Comparison of ENCODE assay signal across 24 mouse cellular contexts in the genomic region with DNA sequence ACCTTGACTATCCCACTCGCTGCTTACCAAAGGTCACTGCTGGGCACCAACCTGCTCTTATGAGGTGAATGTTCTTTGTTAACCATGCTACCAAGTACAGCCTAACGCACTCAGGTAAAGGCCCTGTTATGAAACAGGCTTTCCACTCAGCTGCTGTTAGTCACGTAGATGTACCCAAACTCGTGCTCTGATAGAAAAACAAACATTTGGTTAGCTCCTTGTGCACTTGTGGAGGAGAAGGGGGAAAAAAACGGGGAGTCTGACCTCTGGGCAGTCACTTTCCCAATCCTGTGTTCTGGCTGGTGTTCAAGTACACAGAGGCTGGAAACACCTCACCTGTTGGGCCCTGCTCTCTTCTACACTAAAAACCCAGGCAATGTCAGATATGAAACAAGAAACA. TPM values are rescaled to one million over a fixed set of nuclear protein-coding genes. Genes with fewer than 3 reads are reported as not detected.
DNase-seq lines count a peak whose midpoint lies in the region; ATAC-seq and TF ChIP-seq lines count a peak whose summit lies in the region.
"Had no signal": no experiment of that assay in that cellular context is flagged by ENCODE, and none has a peak within 500 bp of the region (broad histone marks: within the 10 kb centered on the region; RNA-seq: fewer than 3 reads in every experiment).

No protein-coding gene starts in this region.

- no peak overlapping the region for H3K4me3 ChIP-seq in liver, postnatal 0 days (ENCODE audit: low read depth, low read length)
- H3K4me3 ChIP-seq in lung, postnatal 0 days (ENCODE audit: low read depth, low read length) = no peak overlapping the region
- H3K4me3 ChIP-seq in stomach, embryonic 15.5 days (replicated peaks) = no peak overlapping the region
- H3K4me3 ChIP-seq: embryonic facial prominence, embryonic 10.5 days; forebrain, embryonic 15.5 days; heart, embryonic 15.5 days; kidney, embryonic 15.5 days; midbrain, embryonic 15.5 days; myocyte; neural tube, embryonic 13.5 days had no signal

- peak overlapping the region; percentile 86 for H3K27ac ChIP-seq in liver, postnatal 0 days (ENCODE audit: low read depth)
- peak overlapping the region; percentile 78 for H3K27ac ChIP-seq in lung, postnatal 0 days (ENCODE audit: low read length)
- H3K27ac ChIP-seq in stomach, embryonic 15.5 days = no peak overlapping the region
- H3K27ac ChIP-seq: embryonic facial prominence, embryonic 10.5 days; forebrain, embryonic 15.5 days; heart, embryonic 15.5 days; hindbrain, embryonic 14.5 days; kidney, embryonic 15.5 days; midbrain, embryonic 15.5 days; neural tube, embryonic 13.5 days had no signal

- no peak overlapping the region for H3K4me2 ChIP-seq in liver, postnatal 0 days (ENCODE audit: low read depth, low read length)
- H3K4me2 ChIP-seq in lung, postnatal 0 days (replicated peaks; ENCODE audit: low read depth, low read length) = no peak overlapping the region
- H3K4me2 ChIP-seq in stomach, embryonic 15.5 days = no peak overlapping the region
- H3K4me2 ChIP-seq: forebrain, embryonic 15.5 days; heart, embryonic 15.5 days; hindbrain, embryonic 14.5 days; kidney, embryonic 15.5 days; midbrain, embryonic 15.5 days; neural tube, embryonic 13.5 days had no signal

- H3K27me3 ChIP-seq in liver, postnatal 0 days (ENCODE audit: insufficient read depth, low read length) = no peaks in the 10 kb centered on the region
- H3K27me3 ChIP-seq in lung, postnatal 0 days (replicated peaks; ENCODE audit: insufficient read depth, low read length) = no peaks in the 10 kb centered on the region
- no peaks in the 10 kb centered on the region for H3K27me3 ChIP-seq in stomach, embryonic 15.5 days (replicated peaks)
- H3K27me3 ChIP-seq: forebrain, embryonic 15.5 days; heart, embryonic 15.5 days; kidney, embryonic 15.5 days; midbrain, embryonic 15.5 days; neural tube, embryonic 13.5 days had no signal

- ATAC-seq in liver, postnatal 0 days = peak; percentile 95
- peak; percentile 95 for ATAC-seq in lung, postnatal 0 days
- peak; percentile 68; the same call in 1 of the 2 replicates for ATAC-seq in stomach, embryonic 15.5 days (ENCODE audit: insufficient read depth, low FRiP score, low read depth)
- no peak for ATAC-seq in activated CD4-positive, CD25-positive, alpha-beta regulatory T cell, adult 4 months
- ATAC-seq: forebrain, embryonic 15.5 days; midbrain, embryonic 15.5 days had no signal

- WGBS in liver, postnatal 0 days (ENCODE audit: insufficient replicate concordance) = 39% methylated on average over 5 of the region's 5 CpGs
- 39% methylated on average over 5 of the region's 5 CpGs for WGBS in lung, postnatal 0 days
- 58% methylated on average over 5 of the region's 5 CpGs for WGBS in stomach, embryonic 15.5 days

- TF ChIP-seq EP300 in liver, postnatal 0 days (IDR thresholded peaks at IDR 0.05; ENCODE audit: low read depth) = peak; percentile 64; the same call in 1 of the 2 replicates
- TF ChIP-seq EP300 in lung, postnatal 0 days (IDR thresholded peaks at IDR 0.05) = peak; percentile 92

- H3K9ac ChIP-seq in liver, postnatal 0 days (replicated peaks) = no peak overlapping the region
- no peak overlapping the region for H3K9ac ChIP-seq in lung, postnatal 0 days (replicated peaks; ENCODE audit: low read depth)
- no peak overlapping the region for H3K9ac ChIP-seq in stomach, embryonic 15.5 days
- H3K9ac ChIP-seq: forebrain, embryonic 15.5 days; heart, embryonic 15.5 days; hindbrain, embryonic 14.5 days; kidney, embryonic 15.5 days; midbrain, embryonic 15.5 days; neural tube, embryonic 13.5 days had no signal

- no peaks in the 10 kb centered on the region for H3K36me3 ChIP-seq in liver, postnatal 0 days (replicated peaks; ENCODE audit: insufficient read depth, low read length)
- no peaks in the 10 kb centered on the region for H3K36me3 ChIP-seq in lung, postnatal 0 days (ENCODE audit: insufficient read depth, low read length)
- no peaks in the 10 kb centered on the region for H3K36me3 ChIP-seq in stomach, embryonic 15.5 days
- H3K36me3 ChIP-seq: embryonic facial prominence, embryonic 10.5 days; forebrain, embryonic 15.5 days; heart, embryonic 15.5 days; kidney, embryonic 15.5 days; midbrain, embryonic 15.5 days; neural tube, embryonic 13.5 days had no signal

- DNase-seq in adrenal gland, adult 2 months = peak; percentile 5
- no peak for DNase-seq in adrenal gland, postnatal 25 days
- peak; percentile 63 for DNase-seq in liver, postnatal 0 days
- peak; percentile 93 for DNase-seq in lung, postnatal 0 days (ENCODE audit: low spot score)
- no peak for DNase-seq in right cerebral cortex, adult 18-20 months
- DNase-seq in urinary bladder, postnatal 10 days (ENCODE audit: low spot score) = no peak
- DNase-seq: cerebellum, adult 11 months; cerebellum, adult 9-11 months; heart, postnatal 4 days; kidney, postnatal 4 days; right cerebral cortex, postnatal 4 days; thymus, adult 2 months; thymus, postnatal 4 days had no signal

- no peak for TF ChIP-seq CTCF in liver, postnatal 0 days (IDR thresholded peaks at IDR 0.05; ENCODE audit: low read depth)
- no peak for TF ChIP-seq CTCF in lung, postnatal 0 days (IDR thresholded peaks at IDR 0.05)

- no peaks in the 10 kb centered on the region for H3K9me3 ChIP-seq in liver, postnatal 0 days (ENCODE audit: low read length)
- no peaks in the 10 kb centered on the region for H3K9me3 ChIP-seq in lung, postnatal 0 days (ENCODE audit: low read length)
- no peaks in the 10 kb centered on the region for H3K9me3 ChIP-seq in stomach, embryonic 15.5 days
- H3K9me3 ChIP-seq: embryonic facial prominence, embryonic 10.5 days; forebrain, embryonic 15.5 days; heart, embryonic 15.5 days; kidney, embryonic 15.5 days; midbrain, embryonic 15.5 days; neural tube, embryonic 13.5 days had no signal

- no peaks in the 10 kb centered on the region for H3K4me1 ChIP-seq in liver, postnatal 0 days (ENCODE audit: insufficient read depth)
- no peaks in the 10 kb centered on the region for H3K4me1 ChIP-seq in lung, postnatal 0 days (ENCODE audit: insufficient read depth, low read depth, low read length)
- H3K4me1 ChIP-seq in stomach, embryonic 15.5 days = no peaks in the 10 kb centered on the region
- H3K4me1 ChIP-seq: forebrain, embryonic 15.5 days; heart, embryonic 15.5 days; kidney, embryonic 15.5 days; midbrain, embryonic 15.5 days; neural tube, embryonic 13.5 days had no signal

RNA-seq across cellular contexts. Expression of a gene that starts 14.0 kb away (rescaled TPM):
- total RNA-seq in adrenal gland, adult 2 months (2021) = 1 to 10 TPM; 1.4 to 1.8 TPM
- 0.74 and 0.88 TPM in 2 replicates for polyA plus RNA-seq in adrenal gland, adult 2 months (2012; rRNA removed)
- total RNA-seq in adrenal gland, postnatal 25 days (2021) = 0.33 and 0.62 TPM in 2 replicates
- polyA plus RNA-seq in liver, postnatal 0 days (2015; fragmentation: Nextera tagmentation; extraction: Ambion mirVana) = 0.81 and 1.2 TPM in 2 replicates
- 2.7 and 3.0 TPM in 2 replicates for polyA plus RNA-seq in lung, postnatal 0 days (2015; fragmentation: Nextera tagmentation; extraction: Ambion mirVana)
- 3.2 and 3.5 TPM in 2 replicates for polyA plus RNA-seq in stomach, embryonic 15.5 days (2015; fragmentation: Nextera tagmentation; extraction: Ambion mirVana)
- not detected for polyA plus RNA-seq in activated CD4-positive, CD25-positive, alpha-beta regulatory T cell, adult 4 months (2017; shearing (Covaris generic))
- total RNA-seq: megakaryocyte-erythroid progenitor cell, adult 5-6 weeks had no signal

Comparison
In these comparisons a context has a peak if more than half of its experiments do, and no peak if none do; other contexts are left out.
1. DNase-seq: peak in adrenal gland, adult 2 months (single experiment), liver, postnatal 0 days (single experiment) and lung, postnatal 0 days (single experiment); none in adrenal gland, postnatal 25 days (single experiment), right cerebral cortex, adult 18-20 months (single experiment) and urinary bladder, postnatal 10 days (single experiment).